Mouse (Mus musculus): ENCODE measurements around the gene Rps2.

The Rps2 gene

DNA sequence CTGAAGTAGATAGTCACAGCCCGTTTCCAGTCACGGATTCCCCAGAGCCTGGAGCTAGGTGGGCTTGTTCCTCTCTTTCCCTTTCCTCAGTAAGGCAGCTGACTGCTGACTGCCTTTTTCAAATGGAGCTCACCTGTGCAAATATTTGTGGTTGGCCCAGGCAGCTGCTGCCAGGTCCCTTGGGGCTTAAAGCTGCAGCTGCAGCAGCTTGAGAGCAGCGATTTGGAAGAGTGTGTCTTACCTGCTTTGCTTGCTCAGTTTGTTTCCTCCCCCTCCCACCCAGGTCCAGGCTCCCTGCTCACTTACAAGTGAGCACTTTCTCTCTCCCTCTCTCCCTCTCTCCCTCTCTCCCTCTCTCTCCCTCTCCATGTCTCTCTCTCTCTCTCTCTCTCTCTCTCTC lies 51.2 kb downstream of the Rps2 start:
- no peak for DNase-seq (ENCODE audit: low spot score in 2 of 2)

Measured in right cerebral cortex, postnatal 10 days (tissue).